Mouse (Mus musculus): ENCODE measurements around the gene Moxd1.

DNA sequence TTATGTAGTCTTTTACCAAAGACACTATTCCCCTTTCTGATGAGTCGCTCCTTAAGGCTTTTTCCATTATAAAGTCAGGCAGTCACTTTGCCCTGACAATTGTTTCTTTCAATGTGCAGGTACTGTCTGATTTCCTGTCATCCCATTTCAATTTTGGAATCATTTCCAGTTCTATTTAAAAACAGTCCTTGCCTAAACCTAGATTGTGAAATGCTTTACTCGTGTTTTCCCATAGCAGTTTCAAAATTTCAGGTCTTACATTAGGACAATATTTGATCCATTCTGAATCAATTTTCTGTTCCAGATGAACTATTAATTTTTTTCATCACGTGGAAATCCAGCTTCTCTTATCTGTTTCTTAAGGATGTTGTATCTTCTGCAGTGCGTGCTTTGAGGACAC, 23.5 kb downstream of the Moxd1 start:
- no peak for TF ChIP-seq POLR2A (IDR thresholded peaks at IDR 0.05; ENCODE audit: extremely low read depth, insufficient read depth, low read length)
- no peak for TF ChIP-seq CTCF (IDR thresholded peaks at IDR 0.05; ENCODE audit: low read depth, low read length)
